9 mouse cellular contexts compared by ENCODE assay signal in the genomic region with DNA sequence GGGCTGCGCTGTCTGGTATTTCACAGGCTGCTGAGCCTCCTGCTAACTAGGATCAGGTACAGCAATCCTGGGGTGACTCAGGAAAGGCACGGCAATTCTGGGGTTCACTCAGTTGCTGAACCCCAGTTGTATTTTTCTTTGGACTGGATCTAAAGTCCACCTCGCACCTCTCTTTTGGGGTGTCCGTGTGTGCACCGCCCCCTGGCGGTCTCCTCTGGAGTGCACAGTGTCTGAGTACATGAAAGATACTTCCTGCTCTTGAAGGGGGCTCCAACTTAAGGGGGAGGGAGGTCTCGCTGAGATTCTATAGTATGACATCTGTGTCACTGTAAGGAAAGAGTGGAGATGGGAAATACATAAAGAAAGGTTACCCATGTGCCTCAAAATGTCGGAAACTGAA.
DNase-seq lines count a peak whose midpoint lies in the region; ATAC-seq and TF ChIP-seq lines count a peak whose summit lies in the region.
"Had no signal": no experiment of that assay in that cellular context is flagged by ENCODE, and none has a peak within 500 bp of the region (broad histone marks: within the 10 kb centered on the region; RNA-seq: fewer than 3 reads in every experiment).

No protein-coding gene starts in this region.

- no peak overlapping the region for H3K4me2 ChIP-seq in midbrain, embryonic 11.5 days
- no peak overlapping the region for H3K4me2 ChIP-seq in midbrain, embryonic 15.5 days
- H3K4me2 ChIP-seq: neural tube, embryonic 13.5 days had no signal

- H3K27ac ChIP-seq in midbrain, embryonic 11.5 days (ENCODE audit: low read depth, low read length): no peak overlapping the region
- no peak overlapping the region for H3K27ac ChIP-seq in midbrain, embryonic 15.5 days
- H3K27ac ChIP-seq in small intestine, adult 2 months (ENCODE audit: insufficient read depth, low read depth, low read length): no peak overlapping the region
- H3K27ac ChIP-seq: neural tube, embryonic 13.5 days had no signal

- H3K4me3 ChIP-seq in midbrain, embryonic 11.5 days (ENCODE audit: low read depth, low read length): no peak overlapping the region
- no peak overlapping the region for H3K4me3 ChIP-seq in midbrain, embryonic 15.5 days
- no peak overlapping the region for H3K4me3 ChIP-seq in small intestine, adult 2 months (ENCODE audit: low read depth, low read length)
- H3K4me3 ChIP-seq: neural tube, embryonic 13.5 days had no signal

- TF ChIP-seq CTCF in small intestine, adult 2 months (IDR thresholded peaks at IDR 0.05; ENCODE audit: extremely low read depth, insufficient read length, insufficient replicate concordance, low read depth, low read length): peak; percentile 59; the same call in 1 of the 2 replicates

- H3K4me1 ChIP-seq in midbrain, embryonic 11.5 days (ENCODE audit: control insufficient read depth, insufficient read depth, low read length): peaks cover 8% of the 10 kb centered on the region
- peaks cover 12% of the 10 kb centered on the region for H3K4me1 ChIP-seq in midbrain, embryonic 15.5 days
- H3K4me1 ChIP-seq in small intestine, adult 2 months (ENCODE audit: control insufficient read depth, insufficient read depth, insufficient read length, low read length): no peaks in the 10 kb centered on the region

- H3K9me3 ChIP-seq in midbrain, embryonic 11.5 days (ENCODE audit: control insufficient read depth, low read length): no peaks in the 10 kb centered on the region
- no peaks in the 10 kb centered on the region for H3K9me3 ChIP-seq in midbrain, embryonic 15.5 days
- H3K9me3 ChIP-seq: neural tube, embryonic 13.5 days had no signal

- no peak for TF ChIP-seq POLR2A in small intestine, adult 2 months (IDR thresholded peaks at IDR 0.05; ENCODE audit: low read depth, low read length)

- WGBS in midbrain, embryonic 11.5 days: 52% methylated on average over 8 of the region's 8 CpGs
- 57% methylated on average over 8 of the region's 8 CpGs for WGBS in midbrain, embryonic 15.5 days
- 43% methylated on average over 8 of the region's 8 CpGs for WGBS in small intestine, adult 2 months

- ATAC-seq in midbrain, embryonic 11.5 days (ENCODE audit: low FRiP score): no peak
- ATAC-seq in midbrain, embryonic 15.5 days (replicated peaks): no peak

- H3K27me3 ChIP-seq in midbrain, embryonic 11.5 days (ENCODE audit: control insufficient read depth, insufficient read depth, low read length): no peaks in the 10 kb centered on the region
- H3K27me3 ChIP-seq in midbrain, embryonic 15.5 days (replicated peaks): no peaks in the 10 kb centered on the region
- no peaks in the 10 kb centered on the region for H3K27me3 ChIP-seq in small intestine, adult 2 months (ENCODE audit: control insufficient read depth, insufficient read depth, low read length)

- H3K9ac ChIP-seq in midbrain, embryonic 11.5 days (ENCODE audit: low read length): no peak overlapping the region
- H3K9ac ChIP-seq in midbrain, embryonic 15.5 days: no peak overlapping the region
- H3K9ac ChIP-seq: neural tube, embryonic 13.5 days had no signal

- intact Hi-C loops in gastrocnemius, postnatal 14 days (cut with DNase I; ENCODE audit: low total_unique reads): no loop called here

- H3K36me3 ChIP-seq in midbrain, embryonic 11.5 days (ENCODE audit: control insufficient read depth, insufficient read depth, low read length): no peaks in the 10 kb centered on the region
- H3K36me3 ChIP-seq in midbrain, embryonic 15.5 days (replicated peaks): no peaks in the 10 kb centered on the region
- H3K36me3 ChIP-seq in small intestine, adult 2 months (ENCODE audit: control insufficient read depth, insufficient read depth, low read length): no peaks in the 10 kb centered on the region
- H3K36me3 ChIP-seq: neural tube, embryonic 13.5 days had no signal

- DNase-seq in gastrocnemius, postnatal 10 days: peak; percentile 31
- DNase-seq in gastrocnemius, postnatal 14 days: no peak
- peak; percentile 85 for DNase-seq in midbrain, embryonic 11.5 days (ENCODE audit: low spot score, missing footprints)
- peak; percentile 69 to 77 for DNase-seq in cerebellum, postnatal 10 days
- no peak for DNase-seq in kidney, adult 11 months
- no peak for DNase-seq in right cerebral cortex, adult 18-20 months

Comparison
In these comparisons a context has a peak if more than half of its experiments do, and no peak if none do; other contexts are left out.
1. DNase-seq: peak in gastrocnemius, postnatal 10 days (single experiment), midbrain, embryonic 11.5 days (single experiment) and cerebellum, postnatal 10 days (2 of 2); none in gastrocnemius, postnatal 14 days (single experiment), kidney, adult 11 months (single experiment) and right cerebral cortex, adult 18-20 months (single experiment).